Mouse (Mus musculus) small intestine, adult 10 weeks (tissue): Measurements from ENCODE around the gene Zc3hav1. TPM values are rescaled to one million over a fixed set of nuclear protein-coding genes. Genes with fewer than 3 reads are reported as not detected.

Source experiments
- polyA plus RNA-seq: library from polyadenylated mRNA; stranded (reverse); fragments of 350-450 nt; fragmentation: Illumina TruSeq; extraction: RNeasy Lipid Tissue Mini Kit (QIAGEN cat#74804); gene quantifications from one replicate; pipeline ENCODE4 v1.2.3, GENCODE M21; 2014; ENCODE audit warnings: low replicate concordance

The Zc3hav1 gene
- polyA plus RNA-seq = 106 TPM

GRCm38 (mm10) chr6:38353811-38354722 lies at the start of gene Zc3hav1:
Gene Zc3hav1 (minus strand): TSS chr6:38354603.

GRCm38 (mm10) chr6:38381129-38381771 lies 26.8 kb upstream of the Zc3hav1 start, which contains the start of gene Ttc26:
Gene Ttc26 (plus strand): TSS chr6:38381469.

GRCm38 (mm10) chr6:38298761-38299401 lies 55.5 kb downstream of the Zc3hav1 start, which contains the start of gene Zc3hav1l:
Gene Zc3hav1l (minus strand): TSS chr6:38299259.

Other genes starting within 250 kb of the Zc3hav1 start
- gene Tmem213, start 245.3 kb downstream of the Zc3hav1 start, polyA plus RNA-seq = not detected
- gene Atp6v0a4, start 230.0 kb downstream of the Zc3hav1 start, polyA plus RNA-seq = not detected
- gene D630045J12Rik, start 100.6 kb downstream of the Zc3hav1 start, polyA plus RNA-seq = 0.11 TPM
- gene Zc3hav1l, start 55.3 kb downstream of the Zc3hav1 start, polyA plus RNA-seq = 1.7 TPM
- gene Ttc26, start 26.9 kb upstream of the Zc3hav1 start, polyA plus RNA-seq = 1.4 TPM
- gene Ubn2, start 79.3 kb upstream of the Zc3hav1 start, polyA plus RNA-seq = 33.3 TPM
- gene Fmc1, start 178.9 kb upstream of the Zc3hav1 start, polyA plus RNA-seq = not detected
- 413 TPM for gene Luc7l2, start 196.7 kb upstream of the Zc3hav1 start, polyA plus RNA-seq